In the genomic region with DNA sequence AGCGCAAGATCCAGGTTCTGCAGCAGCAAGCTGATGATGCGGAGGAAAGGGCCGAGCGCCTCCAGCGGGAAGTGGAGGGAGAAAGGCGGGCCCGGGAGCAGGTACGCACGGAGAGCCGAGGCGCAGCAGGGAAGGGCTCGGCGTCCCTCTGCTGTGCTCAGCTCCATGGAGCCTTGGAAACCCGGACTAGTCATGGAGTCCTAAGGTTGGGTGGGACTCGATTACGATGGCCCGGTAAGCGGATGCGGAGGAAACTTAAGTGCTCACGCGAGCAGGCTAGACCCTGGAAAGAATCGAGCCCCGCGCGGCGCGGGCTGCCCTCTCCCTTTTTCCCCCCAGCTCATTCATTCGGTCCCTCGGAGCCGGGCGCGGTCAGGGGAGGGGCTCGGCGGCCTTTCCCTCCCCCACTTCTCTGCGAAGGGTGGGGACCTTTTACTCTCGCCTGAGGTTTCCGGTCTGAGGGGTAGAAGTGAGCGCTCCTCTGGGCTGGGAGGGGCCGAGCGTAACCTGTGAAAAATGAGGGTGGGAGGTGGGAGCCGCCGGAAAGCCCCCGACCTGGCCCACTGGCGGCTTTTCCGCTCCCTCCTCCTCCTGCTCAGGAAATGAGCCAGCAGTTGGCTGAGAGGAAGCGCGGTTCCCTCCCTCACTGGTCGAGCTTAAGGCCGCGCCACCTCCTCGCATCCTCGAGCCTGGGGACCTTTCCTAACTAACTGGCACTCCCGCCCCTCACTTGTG, we compare ENCODE assay signal across 8 mouse cellular contexts. TPM values are rescaled to one million over a fixed set of nuclear protein-coding genes. Genes with fewer than 3 reads are reported as not detected.
A peak's percentile ranks its signal among the peaks of the same experiment; 100 is the strongest.
DNase-seq lines count a peak whose midpoint lies in the region; ATAC-seq lines count a peak whose summit lies in the region.

No protein-coding gene starts in this region.

- H3K4me3 ChIP-seq in intestine, embryonic 15.5 days (replicated peaks): peak overlapping the region; percentile 83
- peak overlapping the region; percentile 90 for H3K4me3 ChIP-seq in limb, embryonic 13.5 days
- H3K4me3 ChIP-seq in midbrain, embryonic 14.5 days (replicated peaks; ENCODE audit: low read depth, low read length): peak overlapping the region; percentile 70

- H3K9ac ChIP-seq in intestine, embryonic 15.5 days: peak overlapping the region; percentile 88
- H3K9ac ChIP-seq in limb, embryonic 13.5 days: peak overlapping the region; percentile 90
- peak overlapping the region; percentile 79 for H3K9ac ChIP-seq in midbrain, embryonic 14.5 days (replicated peaks; ENCODE audit: low read length)

- peaks cover 43% of the 10 kb centered on the region for H3K4me1 ChIP-seq in intestine, embryonic 15.5 days (replicated peaks)
- peaks cover 56% of the 10 kb centered on the region for H3K4me1 ChIP-seq in limb, embryonic 13.5 days
- H3K4me1 ChIP-seq in midbrain, embryonic 14.5 days (ENCODE audit: control insufficient read depth, insufficient read depth, low read length): peaks cover 36% of the 10 kb centered on the region

- no peaks in the 10 kb centered on the region for H3K9me3 ChIP-seq in intestine, embryonic 15.5 days
- H3K9me3 ChIP-seq in limb, embryonic 13.5 days: no peaks in the 10 kb centered on the region
- H3K9me3 ChIP-seq in midbrain, embryonic 14.5 days (ENCODE audit: control insufficient read depth, low read length): no peaks in the 10 kb centered on the region

- peak; percentile 84 for DNase-seq in 3134 (ENCODE audit: extremely low read depth, insufficient read length, low spot score)
- DNase-seq in adrenal gland, adult 8-10 months: peak; percentile 69
- DNase-seq in embryo, embryonic 9.5 days (ENCODE audit: extremely low spot score): peak; percentile 83
- peak; percentile 48 to 68 for DNase-seq in gastrocnemius, postnatal 4 days (ENCODE audit: low spot score in 2 of 2)
- DNase-seq in midbrain, embryonic 14.5 days: peak; percentile 62
- DNase-seq in spleen, adult 18-20 months: peak; percentile 81 to 86

- WGBS in intestine, embryonic 15.5 days: under 1% methylated on average over 53 of the region's 53 CpGs
- under 1% methylated on average over 53 of the region's 53 CpGs for WGBS in limb, embryonic 13.5 days
- under 1% methylated on average over 53 of the region's 53 CpGs for WGBS in midbrain, embryonic 14.5 days

- peak overlapping the region; percentile 99 for H3K27ac ChIP-seq in intestine, embryonic 15.5 days
- peak overlapping the region; percentile 97 for H3K27ac ChIP-seq in limb, embryonic 13.5 days
- peak overlapping the region; percentile 90 for H3K27ac ChIP-seq in midbrain, embryonic 14.5 days (replicated peaks; ENCODE audit: low read depth, low read length)

- no peaks in the 10 kb centered on the region for H3K27me3 ChIP-seq in intestine, embryonic 15.5 days (replicated peaks)
- no peaks in the 10 kb centered on the region for H3K27me3 ChIP-seq in limb, embryonic 13.5 days
- no peaks in the 10 kb centered on the region for H3K27me3 ChIP-seq in midbrain, embryonic 14.5 days (ENCODE audit: control insufficient read depth, insufficient read depth, low read length)

- peak overlapping the region; percentile 73 for H3K4me2 ChIP-seq in intestine, embryonic 15.5 days (replicated peaks)
- peak overlapping the region; percentile 79 for H3K4me2 ChIP-seq in limb, embryonic 13.5 days (replicated peaks)
- H3K4me2 ChIP-seq in midbrain, embryonic 14.5 days (ENCODE audit: low read length): peak overlapping the region; percentile 89

- no peaks in the 10 kb centered on the region for H3K36me3 ChIP-seq in intestine, embryonic 15.5 days
- peaks cover 3% of the 10 kb centered on the region; the same call in 1 of the 2 replicates for H3K36me3 ChIP-seq in limb, embryonic 13.5 days
- 0 out of 2 replicates have a peak, but pooled peaks cover 2% of the 10 kb centered on the region for H3K36me3 ChIP-seq in midbrain, embryonic 14.5 days (ENCODE audit: control insufficient read depth, insufficient read depth, low read length)

- peak; percentile 64 for ATAC-seq in intestine, embryonic 15.5 days
- peak; percentile 62 for ATAC-seq in limb, embryonic 13.5 days (ENCODE audit: low FRiP score, low read depth)
- peak; percentile 73 for ATAC-seq in midbrain, embryonic 14.5 days (ENCODE audit: low FRiP score, low TSS enrichment)

RNA-seq across cellular contexts. Expression of gene Tpm3, which starts 7.5 kb away (rescaled TPM):
- total RNA-seq in adrenal gland, adult 8-10 months (2022): 100 to 1,000 TPM; 162 to 262 (median 231) TPM
- 100 to 1,000 TPM; 420 to 508 TPM for total RNA-seq in gastrocnemius, postnatal 4 days (2021)
- polyA plus RNA-seq in intestine, embryonic 15.5 days (2015; fragmentation: Nextera tagmentation; extraction: Ambion mirVana): 562 and 582 TPM in 2 replicates
- 520 and 556 TPM in 2 replicates for polyA plus RNA-seq in limb, embryonic 13.5 days (2015; fragmentation: Nextera tagmentation; extraction: Ambion mirVana)
- polyA plus RNA-seq in midbrain, embryonic 14.5 days (2014; fragmentation: Nextera tagmentation; extraction: Ambion mirVana): 333 and 357 TPM in 2 replicates

RNA-seq across cellular contexts. Expression of gene Nup210l, which starts 24.0 kb away (rescaled TPM):
- 1 to 10 TPM in 1 of 4 experiments, under 1 TPM in 3; 0.35 to 1.1 (median 0.54) TPM for total RNA-seq in adrenal gland, adult 8-10 months (2022)
- under 1 TPM; 0.13 to 0.17 TPM for total RNA-seq in gastrocnemius, postnatal 4 days (2021)
- polyA plus RNA-seq in intestine, embryonic 15.5 days (2015; fragmentation: Nextera tagmentation; extraction: Ambion mirVana): 0.25 and 0.33 TPM in 2 replicates
- polyA plus RNA-seq in limb, embryonic 13.5 days (2015; fragmentation: Nextera tagmentation; extraction: Ambion mirVana): 0.27 and 0.34 TPM in 2 replicates
- polyA plus RNA-seq in midbrain, embryonic 14.5 days (2014; fragmentation: Nextera tagmentation; extraction: Ambion mirVana): 0.18 and 0.61 TPM in 2 replicates

RNA-seq across cellular contexts. Expression of gene Ubap2l, which starts 27.5 kb away (rescaled TPM):
- 100 to 1,000 TPM; 135 to 210 (median 161) TPM for total RNA-seq in adrenal gland, adult 8-10 months (2022)
- total RNA-seq in gastrocnemius, postnatal 4 days (2021): 100 to 1,000 TPM; 170 to 182 TPM
- 141 and 164 TPM in 2 replicates for polyA plus RNA-seq in intestine, embryonic 15.5 days (2015; fragmentation: Nextera tagmentation; extraction: Ambion mirVana)
- 206 and 208 TPM in 2 replicates for polyA plus RNA-seq in limb, embryonic 13.5 days (2015; fragmentation: Nextera tagmentation; extraction: Ambion mirVana)
- 126 and 174 TPM in 2 replicates for polyA plus RNA-seq in midbrain, embryonic 14.5 days (2014; fragmentation: Nextera tagmentation; extraction: Ambion mirVana)

RNA-seq across cellular contexts. Expression of gene 4933434E20Rik, which starts 28.5 kb away (rescaled TPM):
- 100 to 1,000 TPM in 3 of 4 experiments, 10 to 100 TPM in 1; 88.7 to 119 (median 108) TPM for total RNA-seq in adrenal gland, adult 8-10 months (2022)
- total RNA-seq in gastrocnemius, postnatal 4 days (2021): 10 to 100 TPM; 53.4 to 54.4 TPM
- polyA plus RNA-seq in intestine, embryonic 15.5 days (2015; fragmentation: Nextera tagmentation; extraction: Ambion mirVana): 188 TPM in 2 replicates
- 158 and 164 TPM in 2 replicates for polyA plus RNA-seq in limb, embryonic 13.5 days (2015; fragmentation: Nextera tagmentation; extraction: Ambion mirVana)
- 229 and 241 TPM in 2 replicates for polyA plus RNA-seq in midbrain, embryonic 14.5 days (2014; fragmentation: Nextera tagmentation; extraction: Ambion mirVana)

Comparison
In these comparisons a context has a peak if more than half of its experiments do, and no peak if none do; other contexts are left out.
1. Peak in every context shown above with its lines: DNase-seq, ATAC-seq, H3K4me3 ChIP-seq and H3K27ac ChIP-seq.